Mouse (Mus musculus) c-Kit-positive CD71-positive TER-119-positive erythroid progenitor cells, embryonic 14.5 days (primary cell): Measurements from ENCODE around the gene Osm.

Source experiments
- DNase-seq: peaks from one replicate; pipeline ENCODE4 v3.0.0-alpha.2; 2013; ENCODE audit warnings: low spot score

The Osm gene

GRCm38 (mm10) chr11:4216248-4217000, 19.8 kb upstream of the Osm start:
- DNase-seq: no peak

- DNase-seq: peak; percentile 92
These were observed 18.1 kb upstream of the Osm start, which contains the start of gene Castor1 for GRCm38 (mm10) chr11:4217914-4218629. Gene Castor1, plus strand, starts transcription at chr11:4218225.

- DNase-seq: no peak
These were observed 17.6 kb upstream of the Osm start for GRCm38 (mm10) chr11:4218637-4219036.

DNA sequence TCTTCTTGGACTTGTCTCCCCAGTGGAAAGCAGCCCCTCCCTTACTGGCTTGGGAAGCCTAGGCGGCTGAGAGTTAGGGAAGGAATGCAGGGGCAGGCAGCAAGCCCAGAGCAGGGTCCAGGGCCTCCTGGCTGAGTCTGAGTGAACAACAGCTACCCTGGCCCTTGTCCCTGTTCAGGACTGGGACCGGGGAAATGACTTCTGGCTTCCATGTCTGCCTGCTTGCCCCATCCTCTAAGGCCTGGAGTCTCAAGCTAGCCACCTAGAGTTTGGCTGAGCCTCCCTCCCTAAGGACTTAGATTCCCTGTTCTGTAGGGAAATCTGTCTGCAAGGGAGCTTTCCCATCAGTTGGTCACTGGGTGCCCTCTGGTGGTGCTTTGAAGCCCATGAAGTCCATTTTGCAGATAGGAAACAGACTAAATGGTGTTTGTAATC, 16.9 kb upstream of the Osm start:
- DNase-seq: peak; percentile 49

- no peak for DNase-seq
These were observed 16.3 kb upstream of the Osm start for GRCm38 (mm10) chr11:4219908-4220307.

DNA sequence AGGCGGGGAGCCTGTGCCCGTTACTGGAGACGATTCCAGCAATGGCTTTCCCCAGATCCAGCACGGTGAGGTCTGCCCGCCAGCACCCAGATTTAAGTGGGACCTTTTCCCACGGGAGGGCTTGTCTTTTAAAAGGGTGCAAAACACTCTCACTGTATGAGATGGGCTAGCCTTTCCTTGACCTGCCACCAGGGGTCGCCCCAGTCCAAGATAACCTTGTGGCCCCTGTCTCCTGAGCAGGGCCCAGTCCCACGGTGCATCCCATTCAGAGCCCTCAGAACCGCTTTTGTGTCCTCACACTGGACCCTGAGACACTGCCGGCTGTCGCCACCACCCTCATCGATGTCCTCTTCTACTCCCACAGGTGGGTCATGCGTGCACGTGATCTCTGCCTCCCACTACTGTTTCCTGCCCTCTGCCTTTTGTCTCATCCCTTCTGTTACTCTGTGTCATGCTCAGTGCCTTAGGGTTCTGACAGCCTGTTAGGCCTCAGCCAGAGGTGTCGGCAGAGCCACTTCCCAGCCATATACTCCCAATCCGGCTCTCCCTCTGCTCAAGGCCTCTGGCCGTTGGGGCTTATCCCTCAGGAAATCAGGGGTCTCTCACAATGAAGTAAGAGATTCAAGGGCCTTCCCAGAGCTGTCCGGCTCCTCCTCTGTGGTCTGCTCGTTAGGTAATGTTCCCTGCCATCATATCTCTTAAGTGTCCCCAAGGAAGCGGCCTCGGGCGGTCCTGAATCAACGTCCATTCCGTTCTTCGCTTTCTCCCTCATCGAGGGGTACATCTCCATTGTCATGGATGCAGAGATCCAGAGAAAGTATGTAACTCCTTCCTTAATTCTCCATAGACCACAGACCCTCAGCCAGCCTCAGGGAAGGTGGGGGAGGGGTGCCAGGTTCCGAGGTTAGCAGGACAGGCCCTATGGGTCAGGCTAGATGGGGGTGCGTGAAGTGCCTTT, 15.5 kb upstream of the Osm start:
- DNase-seq: peak; percentile 84

GRCm38 (mm10) chr11:4222046-4222950, 13.9 kb upstream of the Osm start:
- DNase-seq: no peak

- peak; percentile 93 for DNase-seq
These were observed 12.6 kb upstream of the Osm start for GRCm38 (mm10) chr11:4223393-4224188.

GRCm38 (mm10) chr11:4224223-4224622, 12.0 kb upstream of the Osm start:
- DNase-seq: no peak

DNA sequence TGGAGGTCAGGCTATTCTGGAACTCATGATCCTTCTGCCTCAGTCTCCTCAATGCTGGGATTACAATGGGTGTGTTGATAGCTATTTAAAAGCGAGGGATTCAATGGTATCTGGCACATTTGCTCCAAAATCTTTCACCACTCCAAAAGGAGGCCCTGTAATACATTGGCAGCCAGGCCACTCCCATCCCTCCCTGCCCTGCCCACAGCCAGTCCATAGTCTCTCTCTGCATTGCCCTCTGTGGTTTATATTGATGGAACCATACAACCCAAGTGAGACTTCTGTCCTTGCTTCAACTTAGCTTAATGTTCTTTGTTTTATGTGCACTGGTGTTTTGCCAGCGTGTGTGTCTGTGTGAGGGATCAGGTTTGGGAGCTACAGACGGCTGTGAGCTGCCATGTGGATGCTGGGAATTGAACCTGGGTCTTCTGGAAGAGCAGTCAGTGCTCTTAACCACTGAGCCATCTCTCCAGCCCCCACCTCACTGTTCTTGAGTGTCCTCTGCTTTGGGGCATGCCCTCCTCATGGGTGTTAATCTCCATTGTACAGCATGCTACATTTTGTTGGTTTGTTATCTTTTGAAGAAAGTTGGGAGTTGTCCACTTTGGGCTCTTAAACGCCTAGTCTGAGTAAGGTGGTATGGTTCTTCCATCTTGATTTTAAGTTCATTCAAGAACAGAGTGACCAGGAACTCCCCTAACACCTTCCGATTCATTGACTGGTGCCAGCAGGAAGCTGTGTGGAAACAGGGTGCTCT, 9.5 kb upstream of the Osm start:
- peak; percentile 42 for DNase-seq

GRCm38 (mm10) chr11:4228463-4228862, 7.8 kb upstream of the Osm start:
- DNase-seq: no peak

GRCm38 (mm10) chr11:4229841-4230240, 6.4 kb upstream of the Osm start:
- no peak for DNase-seq

DNA sequence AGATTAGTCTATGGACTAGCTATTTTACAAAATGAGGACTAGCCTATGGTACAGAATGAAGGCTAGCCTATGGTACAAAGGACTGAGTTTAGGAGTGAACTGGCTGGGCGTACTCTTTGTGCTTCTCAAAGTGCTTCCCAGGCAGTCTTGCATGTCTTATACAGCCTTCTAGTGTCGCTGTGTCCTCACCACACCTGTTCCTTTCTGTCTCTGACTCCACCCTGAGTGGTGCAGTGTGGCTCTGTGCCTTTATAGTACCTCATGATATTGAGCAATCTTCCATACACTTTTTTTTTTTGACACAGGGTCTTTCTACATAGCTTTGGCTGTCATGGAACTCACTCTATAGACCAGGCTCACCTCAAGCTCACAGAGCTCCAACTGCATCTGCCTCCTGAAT, 4.8 kb upstream of the Osm start:
- DNase-seq: no peak

DNA sequence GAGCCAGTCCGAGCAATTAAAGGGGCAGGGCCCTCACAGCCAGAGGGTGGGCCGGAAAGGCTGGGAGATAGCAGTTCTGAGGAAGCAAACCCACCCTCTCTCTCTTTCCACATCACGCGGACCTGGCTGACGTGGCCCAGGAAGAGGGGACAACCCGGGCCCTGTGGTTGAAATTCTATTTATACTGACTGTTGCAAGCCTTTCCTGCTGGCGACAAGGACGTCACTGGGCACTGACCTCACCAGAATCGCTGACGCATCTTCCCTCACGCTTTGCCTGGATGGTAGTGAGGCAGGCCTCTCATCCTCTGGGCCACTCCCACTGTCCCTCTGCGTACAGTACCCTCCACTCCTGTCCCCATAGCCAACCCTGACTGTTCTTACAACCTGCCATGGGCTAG, 3.6 kb upstream of the Osm start:
- DNase-seq: no peak

GRCm38 (mm10) chr11:4235052-4235655, 1.1 kb upstream of the Osm start:
- DNase-seq: no peak

DNA sequence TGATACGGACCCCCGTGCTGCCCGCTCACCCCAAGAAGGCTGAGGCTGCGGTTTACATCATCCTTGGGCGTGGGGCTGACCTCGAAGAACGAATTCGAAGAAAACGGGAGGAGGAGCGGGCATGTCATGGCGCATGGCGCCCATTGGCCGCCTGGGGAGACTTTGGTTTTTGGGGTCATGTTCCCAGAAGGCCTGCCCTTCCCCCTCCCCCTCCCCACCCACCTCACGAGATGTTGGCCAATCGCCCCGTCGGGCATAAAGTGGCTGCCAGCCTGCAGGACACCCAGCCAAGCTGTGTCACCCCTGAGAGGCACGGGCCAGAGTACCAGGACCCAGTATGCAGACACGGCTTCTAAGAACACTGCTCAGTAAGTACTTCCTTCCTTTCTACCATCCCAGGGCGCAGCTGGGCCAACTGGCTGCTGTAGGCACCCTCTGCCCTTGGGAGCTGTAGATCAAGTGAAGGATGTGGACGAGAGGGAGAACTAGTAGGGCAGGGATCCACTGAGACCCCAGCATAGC, 387 bp downstream of the Osm start:
- DNase-seq: no peak

DNA sequence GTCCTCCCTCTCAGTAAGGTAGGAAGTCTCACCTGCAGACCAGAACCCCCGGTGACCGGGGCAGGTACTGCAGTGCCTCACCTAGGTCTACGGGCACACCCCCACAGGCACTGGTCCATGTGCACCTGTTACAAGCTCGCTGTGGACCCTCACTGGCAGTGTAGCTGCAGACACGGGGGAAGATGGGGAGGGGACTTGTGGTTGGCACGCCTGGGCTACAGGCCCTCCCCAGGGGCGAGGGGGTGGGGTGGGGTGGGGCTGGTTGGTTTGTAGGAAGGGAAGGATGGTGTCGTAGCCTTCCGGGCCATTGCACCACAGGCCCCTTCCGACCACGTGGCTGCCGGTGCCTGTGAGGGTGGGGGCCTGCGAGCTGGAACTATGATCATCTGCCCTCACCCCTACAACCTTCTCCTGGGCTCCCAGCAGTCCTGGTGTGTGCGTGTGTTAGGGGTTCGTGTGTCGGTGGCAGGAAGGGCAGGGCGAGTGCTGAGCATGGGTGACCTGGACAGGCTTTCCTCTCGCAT, 1.2 kb downstream of the Osm start:
- DNase-seq: no peak

GRCm38 (mm10) chr11:4238167-4238566, 1.9 kb downstream of the Osm start:
- DNase-seq: no peak

GRCm38 (mm10) chr11:4239691-4240090, 3.5 kb downstream of the Osm start:
- no peak for DNase-seq
